Mouse (Mus musculus) cerebellum, adult 11-12 months (tissue): ENCODE data around the gene Pomgnt2.
"Not testable (repeated sequence)": the region's sequence is repeated elsewhere in the genome, so short reads cannot be mapped to it uniquely, and the experiment has no call there.

Source experiments
- DNase-seq: peaks from one replicate; pipeline ENCODE4 v3.0.0; 2022

Pomgnt2 gene

DNA sequence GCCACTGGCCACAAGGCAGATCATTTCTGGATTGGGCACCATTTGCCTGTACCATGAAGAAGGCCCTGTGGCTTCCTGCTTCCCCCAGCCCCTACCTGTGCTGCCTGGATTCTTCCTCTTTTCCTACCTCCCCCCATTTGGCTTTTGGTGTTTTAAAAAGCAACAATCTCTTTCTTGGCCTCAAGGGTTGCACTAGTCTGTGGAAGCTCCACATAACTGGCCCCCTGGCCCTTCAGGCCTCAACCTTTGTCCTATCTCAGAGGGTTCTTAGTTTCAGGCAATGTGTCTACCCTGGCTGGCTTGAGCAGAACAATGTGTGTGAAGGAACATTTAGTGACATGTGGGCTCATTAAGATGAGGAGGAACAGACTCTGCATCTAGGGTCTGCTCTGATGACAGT, at the start of gene Pomgnt2:
TSS of gene Pomgnt2 (minus strand) at position 101 of the 400 bp plus-strand sequence.
- DNase-seq: no peak

GRCm38 (mm10) chr9:122039848-122040247, 42.9 kb upstream of the Pomgnt2 start:
- DNase-seq: no peak

DNA sequence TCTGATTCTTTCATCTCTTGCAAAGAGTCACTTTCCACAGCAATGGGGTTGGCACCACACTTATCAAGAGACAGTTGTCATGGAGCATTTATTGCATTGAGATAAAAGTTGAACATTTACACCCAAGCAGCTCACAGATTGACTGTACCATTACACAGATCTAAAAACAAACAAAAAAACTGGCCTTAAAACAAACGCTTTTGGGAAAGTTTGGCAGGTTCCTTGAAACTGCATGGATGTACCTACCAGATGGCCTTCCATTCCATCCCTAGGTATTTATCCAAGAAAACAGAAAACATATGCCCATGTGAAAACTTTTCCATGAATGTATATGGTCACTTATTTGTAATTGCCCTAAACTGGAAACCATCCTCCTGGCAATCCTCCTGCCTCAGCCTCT, 41.7 kb upstream of the Pomgnt2 start:
- no peak for DNase-seq

DNA sequence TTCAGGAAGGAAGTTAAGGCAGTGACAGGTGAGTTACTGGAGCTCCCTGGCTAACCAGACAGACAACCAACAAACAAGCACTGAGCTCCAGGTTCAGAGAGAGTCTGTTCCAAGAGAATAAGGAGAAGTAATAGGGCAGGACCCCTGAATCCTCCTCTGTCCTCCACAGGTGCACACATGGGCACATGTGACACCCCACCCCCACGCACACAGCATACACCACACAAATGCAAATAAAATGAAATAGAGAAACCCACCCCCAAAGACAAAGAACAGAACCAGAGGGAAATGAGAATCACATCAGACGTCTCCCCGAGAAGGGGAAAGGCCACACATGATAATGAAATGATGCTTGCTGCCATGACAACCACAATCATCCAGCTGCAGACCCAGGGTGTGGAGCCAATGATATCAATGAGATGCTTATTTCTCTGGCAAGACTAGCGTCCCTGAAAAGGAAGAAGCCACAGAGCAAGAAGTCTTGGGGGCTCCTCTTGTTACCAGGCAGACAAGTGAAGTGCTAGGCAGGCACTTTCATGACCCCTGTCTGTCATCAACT, 39.7 kb upstream of the Pomgnt2 start:
- DNase-seq: no peak

DNA sequence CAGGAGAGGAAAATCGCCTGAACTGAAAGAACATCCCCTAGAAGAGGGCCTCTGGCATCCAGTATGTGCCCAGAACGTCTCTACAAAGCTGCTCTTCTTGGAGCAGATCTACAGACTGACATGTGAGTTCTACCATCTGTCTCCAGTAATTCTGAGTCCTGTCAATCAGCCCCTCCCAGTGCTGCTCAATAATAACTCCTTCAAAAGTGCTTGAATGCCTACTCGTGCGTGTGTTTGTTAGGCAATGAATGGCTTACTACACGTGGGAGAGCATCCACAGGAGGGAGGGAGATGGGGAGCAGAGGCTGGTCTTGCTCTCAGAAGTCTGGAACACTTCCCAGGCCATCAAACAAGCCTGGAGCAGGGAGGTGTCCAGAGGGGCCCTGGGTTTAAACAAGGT, 38.9 kb upstream of the Pomgnt2 start:
- DNase-seq: no peak

GRCm38 (mm10) chr9:122034949-122035348, 38.0 kb upstream of the Pomgnt2 start:
- no peak for DNase-seq

- DNase-seq: peak; percentile 98
Observed at GRCm38 (mm10) chr9:122032071-122032470, 35.2 kb upstream of the Pomgnt2 start.

GRCm38 (mm10) chr9:122030706-122031105, 33.8 kb upstream of the Pomgnt2 start:
- DNase-seq: peak; percentile 36

- DNase-seq: peak; percentile 33
Observed at GRCm38 (mm10) chr9:122029765-122030164, 32.9 kb upstream of the Pomgnt2 start.

GRCm38 (mm10) chr9:122027914-122028745, 31.2 kb upstream of the Pomgnt2 start:
- no peak for DNase-seq

- DNase-seq: peak; percentile 98
Observed at GRCm38 (mm10) chr9:122027081-122027913, 30.4 kb upstream of the Pomgnt2 start.

GRCm38 (mm10) chr9:122025855-122026590, 29.1 kb upstream of the Pomgnt2 start:
- no peak for DNase-seq

DNA sequence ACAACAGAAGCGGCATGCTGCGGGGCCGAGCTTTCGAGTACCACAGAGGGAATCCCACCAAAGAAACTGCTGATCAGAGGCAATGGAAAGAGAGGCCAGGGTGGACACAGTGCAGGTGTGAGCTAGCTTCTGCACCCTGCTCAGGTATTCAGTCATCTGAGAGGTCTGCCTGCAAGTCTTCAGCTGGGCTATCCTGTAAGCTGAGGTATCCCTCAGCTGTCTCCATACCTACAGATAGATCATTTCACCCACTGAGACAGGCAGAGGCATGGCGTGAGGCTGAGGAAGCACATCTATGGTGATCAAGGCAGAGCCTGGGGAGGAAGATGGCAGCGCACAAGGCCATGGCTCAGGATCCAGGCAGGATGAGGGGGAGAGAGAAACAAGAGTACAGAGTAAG, 27.5 kb upstream of the Pomgnt2 start:
- no peak for DNase-seq

DNA sequence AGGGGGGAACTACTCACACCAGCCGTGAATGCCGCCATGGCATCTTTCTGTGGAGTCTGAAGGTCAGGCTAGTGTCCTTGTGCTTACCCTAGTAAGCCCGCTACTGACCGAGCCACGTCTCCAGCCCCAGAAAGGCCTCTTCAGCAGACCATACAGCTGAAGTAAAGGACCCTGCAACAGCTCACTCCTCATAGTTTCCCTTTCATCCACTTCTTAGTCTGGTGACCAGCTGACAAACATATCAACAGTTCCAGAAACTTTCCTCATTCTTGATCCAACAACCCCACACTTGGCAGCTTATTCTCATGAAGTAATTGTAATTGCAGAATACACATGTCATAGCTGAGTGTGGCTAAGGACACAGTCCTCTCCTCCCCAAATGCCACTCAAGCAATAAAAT, 27.0 kb upstream of the Pomgnt2 start:
- no peak for DNase-seq

GRCm38 (mm10) chr9:122022776-122023175, 25.9 kb upstream of the Pomgnt2 start:
- DNase-seq: peak; percentile 90

GRCm38 (mm10) chr9:122021581-122021980, 24.7 kb upstream of the Pomgnt2 start:
- DNase-seq: no peak

DNA sequence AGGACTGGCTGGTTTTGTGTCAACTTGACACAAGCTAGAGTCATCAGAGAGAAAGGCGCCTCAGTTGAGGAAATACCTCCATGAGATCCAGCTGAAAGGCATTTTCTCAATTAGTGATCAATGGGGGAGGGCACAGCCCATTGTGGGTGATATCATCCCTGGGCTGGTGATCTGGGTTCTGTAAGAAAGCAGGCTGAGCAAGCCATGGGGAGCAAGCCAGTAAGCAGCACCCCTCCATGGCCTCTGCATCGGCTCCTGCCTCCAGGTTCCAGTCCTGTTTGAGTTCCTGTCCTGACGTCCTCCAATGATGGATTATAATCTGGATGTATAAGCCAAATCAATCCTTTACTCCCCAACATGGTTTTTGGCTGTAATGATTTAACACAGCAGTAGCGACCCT, 24.3 kb upstream of the Pomgnt2 start:
- not testable (repeated sequence) for DNase-seq

GRCm38 (mm10) chr9:122020321-122020720, 23.4 kb upstream of the Pomgnt2 start:
- no peak for DNase-seq

GRCm38 (mm10) chr9:122018782-122019395, 22.0 kb upstream of the Pomgnt2 start:
- DNase-seq: peak; percentile 73

DNA sequence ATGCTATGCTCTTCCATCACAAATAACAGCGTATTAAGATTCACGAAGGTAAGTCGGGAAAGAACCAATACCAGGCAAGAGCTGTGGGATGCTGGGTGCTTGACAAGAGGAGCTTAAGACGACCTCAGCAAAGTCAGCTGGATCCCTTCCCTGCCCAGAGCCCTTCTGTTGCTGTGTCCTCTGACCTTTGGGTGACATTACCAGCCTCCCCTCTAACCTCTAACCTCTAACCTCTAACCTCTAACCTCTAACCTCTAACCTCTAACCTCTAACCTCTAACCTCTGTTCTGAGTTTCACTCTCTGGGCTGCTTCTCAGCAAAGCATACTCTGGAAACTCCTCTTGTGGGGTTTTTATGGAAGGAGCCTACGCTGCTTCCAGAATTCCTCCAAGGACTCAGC, 21.2 kb upstream of the Pomgnt2 start:
- DNase-seq: no peak

DNA sequence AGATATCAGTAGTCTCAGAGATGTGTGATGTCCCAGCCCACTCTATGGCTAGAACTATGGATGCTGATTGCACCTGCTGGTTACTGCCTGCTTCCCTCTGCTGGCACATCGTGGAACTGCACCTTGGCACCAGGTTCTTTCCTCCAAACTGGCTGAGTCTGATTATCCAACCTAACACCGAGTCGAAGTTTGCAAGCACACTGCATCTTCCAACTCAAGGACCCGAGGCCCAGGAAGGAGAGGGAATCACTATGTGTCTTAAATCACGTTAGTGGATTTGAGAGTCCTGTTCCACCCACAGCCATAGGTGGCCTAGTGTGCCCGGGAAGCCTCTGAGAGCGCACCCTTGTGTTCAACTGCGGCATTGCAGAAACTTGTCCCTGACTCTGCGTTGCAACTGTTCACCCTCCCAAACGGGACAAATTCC, 17.3 kb upstream of the Pomgnt2 start:
- DNase-seq: peak; percentile 73

DNA sequence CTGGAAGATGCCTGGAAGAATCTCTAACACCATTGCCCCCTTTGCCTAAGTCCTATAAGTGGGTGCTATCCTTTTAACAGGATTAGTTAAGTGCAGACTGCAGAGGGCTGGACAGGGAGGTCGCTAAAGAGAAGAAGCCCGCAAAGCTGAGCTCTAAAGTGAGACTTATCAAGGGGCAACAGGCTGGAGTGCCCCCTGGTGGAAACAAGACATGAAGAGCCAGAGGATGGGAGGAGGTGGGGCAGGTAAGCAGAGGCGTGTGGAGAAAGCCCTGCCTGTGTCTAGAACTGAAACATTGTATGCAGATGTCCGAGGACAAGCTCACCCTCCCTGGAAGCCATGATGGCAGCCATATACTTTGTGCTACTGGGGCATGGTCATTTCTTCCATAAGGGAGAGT, 16.7 kb upstream of the Pomgnt2 start:
- DNase-seq: no peak
